Mouse (Mus musculus) CH12F3 (cell line): Measurements from ENCODE around the gene Fbxo31.

ENCODE experiments used
- in situ Hi-C: fragments of 300-500 bp; cut with MboI; formaldehyde crosslinking; loops from 2 replicates; pipeline ENCODE4 v1.14.3; 2020; ENCODE audit warnings: low sequenced_read_pairs

Fbxo31 gene

DNA sequence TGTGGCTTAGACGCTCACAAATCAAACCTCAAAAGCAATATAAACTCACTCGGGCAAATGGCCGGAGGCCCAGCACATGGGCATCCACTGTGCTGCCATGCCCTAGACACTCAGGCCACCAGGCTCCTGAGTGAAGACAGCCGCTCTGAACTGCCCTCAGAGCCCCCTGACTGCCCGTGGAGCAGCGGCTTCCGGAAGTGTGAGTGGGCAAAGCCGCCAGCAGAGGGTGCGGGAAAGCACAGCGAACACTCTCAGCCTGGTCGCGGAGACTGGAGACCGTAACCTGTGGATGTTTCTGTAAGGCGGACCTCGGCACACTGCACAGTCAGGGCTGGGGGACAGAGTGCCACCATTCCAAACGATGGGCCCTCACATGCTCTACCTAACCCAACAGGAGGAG, 20.1 kb downstream of the Fbxo31 start:
- in situ Hi-C loops: no loop called here

DNA sequence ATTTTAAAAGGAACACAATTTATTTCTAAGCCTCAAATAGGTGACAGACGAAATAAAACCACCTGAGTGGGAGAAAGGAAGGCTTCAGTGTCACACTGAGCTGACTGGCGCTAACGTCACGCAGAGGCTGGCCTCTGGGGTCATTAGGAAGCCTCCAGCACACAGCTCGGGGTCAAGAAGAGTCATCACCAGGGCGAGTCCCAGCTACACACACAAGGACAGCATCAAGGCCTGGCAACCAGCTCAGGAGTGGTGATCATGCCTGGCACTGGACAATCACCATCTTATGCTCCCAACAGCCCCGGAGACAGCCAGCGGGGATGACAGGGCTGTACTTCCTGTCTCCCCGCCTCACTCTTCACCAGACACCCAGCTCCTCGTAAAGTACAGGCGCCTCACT, 20.9 kb downstream of the Fbxo31 start:
- in situ Hi-C loops: no loop called here

- in situ Hi-C loops: no loop called here
Observed at GRCm38 (mm10) chr8:121553831-121554475, 24.7 kb downstream of the Fbxo31 start.

- in situ Hi-C loops: no loop called here
Observed at GRCm38 (mm10) chr8:121552506-121552905, 26.1 kb downstream of the Fbxo31 start.

DNA sequence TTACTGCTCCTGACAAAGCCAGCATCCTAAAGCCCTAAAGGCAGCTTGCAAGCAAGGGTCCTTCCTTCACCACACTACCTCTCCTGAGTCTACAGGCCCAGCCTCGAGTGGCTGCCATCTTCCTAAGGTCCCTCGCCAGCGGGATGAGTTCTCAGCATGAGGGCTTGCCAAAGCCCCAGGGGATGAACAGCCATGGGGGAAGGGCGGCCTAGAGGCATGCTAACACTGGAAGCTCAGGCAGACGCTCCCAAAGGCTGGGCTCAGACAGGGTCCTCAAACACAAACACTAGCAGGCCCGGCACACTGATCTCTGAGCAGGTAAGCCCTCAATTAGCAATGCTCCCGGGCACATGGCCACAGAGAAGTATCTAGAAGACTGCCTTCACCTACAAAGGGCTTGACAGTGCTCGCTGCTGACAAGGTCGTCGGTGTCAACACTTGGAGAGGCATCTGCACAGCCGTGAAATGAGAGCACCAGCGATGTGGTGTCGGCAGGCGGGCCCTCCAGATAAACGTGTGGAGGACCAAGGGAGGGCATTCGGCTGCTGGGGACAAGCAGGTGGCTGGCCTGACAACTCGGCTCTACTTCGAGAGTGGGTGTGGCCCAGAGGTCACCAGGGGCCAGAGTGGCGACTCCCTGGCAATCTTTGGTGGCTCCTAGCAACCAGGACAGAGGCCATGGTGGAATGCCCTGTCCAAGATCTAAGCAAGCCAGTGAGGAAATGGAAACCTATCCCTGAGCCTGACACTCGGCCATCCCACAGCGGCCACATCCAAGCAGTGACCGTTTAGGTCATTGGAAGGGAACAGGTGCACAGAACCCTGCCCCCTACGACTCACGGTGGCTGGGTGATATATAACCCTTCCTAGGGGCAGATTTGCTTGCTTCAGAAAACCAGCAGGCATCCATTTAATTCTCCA, 27.3 kb downstream of the Fbxo31 start:
- in situ Hi-C loops: no loop called here

GRCm38 (mm10) chr8:121550056-121550455, 28.6 kb downstream of the Fbxo31 start:
- in situ Hi-C loops: no loop called here

DNA sequence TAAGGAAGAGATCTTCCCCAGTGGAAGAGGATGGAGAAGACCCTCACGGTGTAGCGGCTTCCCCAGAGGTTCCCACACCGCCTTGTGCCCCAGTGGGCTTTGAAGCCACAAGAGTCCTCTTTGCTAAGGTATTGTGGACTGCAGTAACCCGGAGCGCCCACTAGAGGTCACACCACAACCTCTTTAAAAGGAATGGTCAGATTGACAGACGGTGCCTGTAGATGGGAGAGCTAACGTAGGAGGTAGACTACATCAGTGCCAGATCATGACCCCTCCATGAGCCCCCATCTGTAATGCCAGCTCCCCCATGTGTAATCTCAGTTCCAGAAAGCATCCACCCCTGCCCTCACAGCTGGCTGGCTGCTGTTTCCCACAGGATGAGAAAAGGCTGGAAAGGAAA, 31.5 kb downstream of the Fbxo31 start:
- in situ Hi-C loops: loop anchor here (10.0 kb wide), 1 partner anchor 48 kb away; the partner anchor contains the start of gene Map1lc3b

GRCm38 (mm10) chr8:121544936-121545335, 33.7 kb downstream of the Fbxo31 start:
- in situ Hi-C loops: loop anchor here (10.0 kb wide), 1 partner anchor 50 kb away; the partner anchor contains the start of gene Map1lc3b

DNA sequence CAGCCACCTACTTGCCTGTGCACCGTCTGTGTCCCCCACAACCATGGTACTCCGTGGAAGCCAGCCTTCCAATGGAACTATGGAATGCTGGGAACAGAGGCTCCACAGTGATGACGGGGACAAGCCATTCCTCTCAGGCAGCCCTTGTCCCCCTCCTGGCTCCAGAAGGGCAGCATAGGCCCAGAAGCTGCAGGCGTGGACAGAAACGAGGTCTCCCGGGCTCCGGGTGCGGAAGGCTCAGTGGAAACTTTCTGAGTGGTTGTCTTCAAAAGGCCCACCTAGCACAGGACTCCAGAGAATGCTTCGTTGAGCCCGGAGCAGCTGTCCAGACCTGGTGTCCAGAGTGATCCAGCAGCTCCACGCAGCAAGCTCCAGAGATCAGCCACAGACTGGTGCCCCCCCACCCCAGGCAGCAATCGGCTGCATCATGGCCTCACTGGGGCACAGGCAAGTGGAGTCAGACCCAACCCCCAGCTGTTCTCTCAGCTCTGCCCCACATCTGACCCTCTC, 34.3 kb downstream of the Fbxo31 start, which contains the start of gene 1700018B08Rik:
Gene 1700018B08Rik, minus strand, starts transcription at position 45 of the 510 bp plus-strand sequence.
- in situ Hi-C loops: loop anchor here (10.0 kb wide), 1 partner anchor 50 kb away; the partner anchor contains the start of gene Map1lc3b

GRCm38 (mm10) chr8:121542901-121543300, 35.7 kb downstream of the Fbxo31 start:
- in situ Hi-C loops: loop anchor here (10.0 kb wide), 1 partner anchor 52 kb away; the partner anchor contains the start of gene Map1lc3b

DNA sequence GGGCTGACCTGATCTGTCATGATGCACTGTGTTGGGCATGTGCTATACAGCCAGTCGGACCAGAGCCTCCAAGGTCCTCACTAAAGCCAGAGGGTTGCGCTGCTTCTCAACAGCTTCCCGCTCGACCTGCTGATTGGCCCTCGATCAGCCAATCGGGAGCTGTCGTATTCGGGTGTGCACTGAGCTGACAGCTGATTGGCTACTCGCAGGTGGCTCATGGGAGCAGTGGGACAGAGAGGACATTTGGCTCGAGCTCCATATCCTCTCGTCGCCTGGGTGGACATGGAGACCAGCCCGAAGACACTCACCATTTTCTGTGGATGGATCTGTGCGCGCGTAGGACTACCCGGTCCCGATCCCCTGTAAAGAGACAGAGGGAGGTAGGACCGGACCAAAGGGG, 36.7 kb downstream of the Fbxo31 start:
- in situ Hi-C loops: loop anchor here (10.0 kb wide), 1 partner anchor 53 kb away; the partner anchor contains the start of gene Map1lc3b

GRCm38 (mm10) chr8:121532381-121532780, 46.2 kb downstream of the Fbxo31 start:
- in situ Hi-C loops: no loop called here

DNA sequence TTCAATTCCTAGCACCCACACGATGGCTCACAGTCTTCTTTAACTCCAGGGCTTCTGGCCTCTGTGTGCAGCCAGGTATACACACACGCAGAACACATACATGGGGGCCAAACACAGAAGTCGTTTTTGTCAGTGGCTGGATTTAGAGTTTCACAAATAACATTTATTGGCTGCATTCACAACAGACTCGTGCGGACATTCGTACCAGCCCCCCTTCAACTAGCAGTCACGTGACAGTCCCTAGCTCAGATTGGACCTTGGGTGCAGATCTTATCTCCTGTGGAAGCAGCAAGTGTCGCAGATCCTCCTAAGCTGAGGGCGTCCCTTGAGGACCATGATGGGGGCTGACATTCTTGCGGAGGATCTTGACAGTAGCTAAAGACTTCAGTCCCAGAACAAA, 48.0 kb downstream of the Fbxo31 start:
- in situ Hi-C loops: no loop called here

GRCm38 (mm10) chr8:121528790-121529189, 49.8 kb downstream of the Fbxo31 start:
- in situ Hi-C loops: no loop called here

DNA sequence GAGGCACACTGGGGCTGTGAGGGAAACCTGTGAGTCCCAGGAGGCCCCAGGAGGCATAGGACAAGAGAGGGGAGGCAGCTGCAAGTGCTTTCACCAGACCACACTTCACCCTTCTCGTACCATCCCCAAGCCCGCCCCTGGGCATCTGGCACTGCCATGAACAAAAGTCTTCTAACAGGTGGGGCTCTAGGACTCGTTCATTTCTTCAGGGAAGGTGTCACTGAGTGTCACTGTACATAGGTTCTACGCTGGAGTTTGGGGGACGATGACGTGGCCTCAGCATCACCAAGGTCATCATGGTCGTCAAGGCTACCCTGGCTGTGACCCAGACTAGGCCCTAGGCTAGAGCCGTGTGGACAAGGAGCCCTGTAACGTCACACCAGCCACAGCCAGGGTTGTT, 50.9 kb downstream of the Fbxo31 start:
- in situ Hi-C loops: no loop called here

- in situ Hi-C loops: no loop called here
Observed at GRCm38 (mm10) chr8:121526811-121527550, 51.6 kb downstream of the Fbxo31 start.

GRCm38 (mm10) chr8:121525111-121525818, 53.3 kb downstream of the Fbxo31 start:
- in situ Hi-C loops: no loop called here

- in situ Hi-C loops: loop anchor here (10.0 kb wide), 1 partner anchor 389 kb away; the partner anchor contains the start of gene Foxl1
Observed at GRCm38 (mm10) chr8:121513429-121513828, 65.2 kb downstream of the Fbxo31 start.

GRCm38 (mm10) chr8:121511751-121512150, 66.9 kb downstream of the Fbxo31 start:
- in situ Hi-C loops: loop anchor here (10.0 kb wide), 1 partner anchor 387 kb away; the partner anchor contains the start of gene Foxl1
